Mouse (Mus musculus) liver, adult (tissue): ENCODE data around the gene Hrk.

ENCODE experiments used
- GATA4 ChIP-seq: IDR thresholded peaks from 2 replicates; pipeline ENCODE4 v1.6.1; 2014; ENCODE audit warnings: mild to moderate bottlenecking, low read length; ENCODE audit not compliant: insufficient replicate concordance

Gene Hrk

GRCm38 (mm10) chr5:118147264-118147663, 17.2 kb upstream of the Hrk start:
- TF ChIP-seq GATA4 = no peak

DNA sequence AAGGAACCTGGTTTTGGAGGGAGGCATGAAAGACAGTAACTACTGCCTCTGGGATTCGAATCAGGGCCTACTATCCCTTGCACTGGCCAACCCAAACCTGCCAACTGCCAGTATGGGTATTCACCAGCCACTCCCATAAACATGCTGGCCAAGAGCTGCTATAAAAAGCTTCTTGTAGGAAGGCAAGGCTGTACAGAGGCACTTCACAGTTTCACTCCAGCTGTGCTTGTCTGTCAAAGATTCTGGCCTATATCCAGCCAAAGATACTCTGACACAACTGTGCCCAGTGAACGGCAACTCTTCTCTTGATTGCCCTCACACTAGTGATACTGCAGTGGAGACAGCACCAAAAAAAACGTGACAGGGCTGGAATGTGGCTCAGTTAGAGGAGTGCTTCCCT, 14.7 kb upstream of the Hrk start:
- TF ChIP-seq GATA4 = no peak

GRCm38 (mm10) chr5:118154839-118155564, 9.4 kb upstream of the Hrk start, which contains the start of gene Fbxw8:
Fbxw8 (minus strand) TSS chr5:118155464.
- no peak for TF ChIP-seq GATA4

DNA sequence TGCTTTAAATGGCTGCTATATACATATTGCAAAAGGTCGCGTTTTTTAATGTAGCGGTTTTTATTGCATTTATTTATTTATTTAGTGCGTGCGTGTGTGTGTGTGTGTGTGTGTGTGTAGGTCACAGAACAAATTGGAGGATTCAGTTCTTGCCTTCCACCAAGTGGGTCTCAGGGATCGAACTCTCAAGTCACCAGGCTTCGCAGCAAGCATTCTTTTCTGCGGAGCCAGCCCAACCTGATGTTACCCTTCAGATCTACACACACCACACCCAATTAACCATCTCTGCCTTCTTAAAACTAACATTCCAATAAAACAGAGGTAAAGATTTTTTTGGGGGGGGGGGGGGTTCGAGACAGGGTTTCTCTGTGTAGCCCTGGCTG, 8.9 kb upstream of the Hrk start:
- TF ChIP-seq GATA4 = no peak

DNA sequence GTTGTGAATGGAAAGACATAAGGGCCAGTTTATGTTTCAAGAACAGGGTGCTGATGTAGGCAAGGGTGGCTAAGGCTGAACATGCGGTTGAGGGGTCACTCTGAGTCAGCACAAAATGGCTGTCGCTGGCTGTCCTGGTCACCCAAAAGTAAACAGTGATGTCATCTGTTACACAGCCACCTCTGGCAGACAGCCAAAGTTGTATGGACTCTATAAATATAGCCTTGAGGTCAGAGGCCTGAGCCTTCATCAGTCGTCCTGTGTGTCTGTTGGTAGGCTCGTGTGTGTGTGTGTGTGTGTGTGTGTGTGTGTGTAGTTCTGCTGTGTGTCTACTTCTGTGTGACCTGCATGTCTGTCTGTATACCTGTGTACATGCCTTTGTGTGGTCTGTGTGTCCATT, 7.5 kb upstream of the Hrk start:
- no peak for TF ChIP-seq GATA4

- no peak for TF ChIP-seq GATA4
Observed at GRCm38 (mm10) chr5:118160691-118161090, 3.8 kb upstream of the Hrk start.

DNA sequence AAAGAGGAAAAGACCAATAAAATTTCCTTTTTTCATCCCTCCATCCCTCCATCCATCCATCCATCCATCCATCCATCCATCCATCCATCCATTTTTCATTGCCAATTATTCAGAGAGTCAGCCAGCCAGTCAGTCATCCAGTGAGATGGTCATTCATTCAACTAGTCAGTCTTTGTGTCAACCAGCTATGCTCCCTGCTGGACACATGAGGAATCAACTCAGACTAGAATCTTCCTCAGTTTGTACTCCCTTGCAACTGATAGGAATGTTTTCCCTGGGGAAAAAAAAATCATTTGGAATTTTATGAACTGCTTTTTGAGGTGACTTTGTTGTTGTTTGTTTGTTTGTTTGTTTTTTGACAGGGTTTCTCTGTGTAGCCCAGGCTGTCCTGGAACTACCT, 1.0 kb downstream of the Hrk start:
- TF ChIP-seq GATA4 = no peak

DNA sequence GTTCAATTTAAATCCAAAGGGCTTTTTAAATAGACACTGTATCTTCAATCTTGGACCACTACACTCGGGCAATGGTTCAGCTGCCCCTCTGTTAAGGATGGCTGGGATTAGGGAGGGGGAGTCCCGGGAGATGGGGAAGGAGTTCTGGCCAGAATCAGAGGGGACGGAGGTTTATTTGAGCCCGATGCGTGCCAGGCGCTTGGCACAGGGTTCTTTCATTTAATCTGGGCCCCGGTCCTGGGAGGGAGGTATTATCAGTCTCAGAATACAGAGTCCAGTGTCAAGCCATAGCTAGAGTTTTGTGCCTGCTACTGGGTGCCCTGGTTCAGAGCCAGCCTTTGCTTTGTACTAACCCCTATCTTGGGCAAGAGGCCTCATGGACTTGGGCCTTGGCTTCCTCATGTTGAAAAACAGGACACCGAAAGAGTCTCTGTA, 3.1 kb downstream of the Hrk start:
- peak; percentile 69; the same call in 1 of the 2 replicates for TF ChIP-seq GATA4

- no peak for TF ChIP-seq GATA4
Observed at GRCm38 (mm10) chr5:118169222-118170221, 5.1 kb downstream of the Hrk start.

GRCm38 (mm10) chr5:118170888-118171529, 6.6 kb downstream of the Hrk start:
- no peak for TF ChIP-seq GATA4

- TF ChIP-seq GATA4 = no peak
Observed at GRCm38 (mm10) chr5:118171665-118172064, 7.2 kb downstream of the Hrk start.

DNA sequence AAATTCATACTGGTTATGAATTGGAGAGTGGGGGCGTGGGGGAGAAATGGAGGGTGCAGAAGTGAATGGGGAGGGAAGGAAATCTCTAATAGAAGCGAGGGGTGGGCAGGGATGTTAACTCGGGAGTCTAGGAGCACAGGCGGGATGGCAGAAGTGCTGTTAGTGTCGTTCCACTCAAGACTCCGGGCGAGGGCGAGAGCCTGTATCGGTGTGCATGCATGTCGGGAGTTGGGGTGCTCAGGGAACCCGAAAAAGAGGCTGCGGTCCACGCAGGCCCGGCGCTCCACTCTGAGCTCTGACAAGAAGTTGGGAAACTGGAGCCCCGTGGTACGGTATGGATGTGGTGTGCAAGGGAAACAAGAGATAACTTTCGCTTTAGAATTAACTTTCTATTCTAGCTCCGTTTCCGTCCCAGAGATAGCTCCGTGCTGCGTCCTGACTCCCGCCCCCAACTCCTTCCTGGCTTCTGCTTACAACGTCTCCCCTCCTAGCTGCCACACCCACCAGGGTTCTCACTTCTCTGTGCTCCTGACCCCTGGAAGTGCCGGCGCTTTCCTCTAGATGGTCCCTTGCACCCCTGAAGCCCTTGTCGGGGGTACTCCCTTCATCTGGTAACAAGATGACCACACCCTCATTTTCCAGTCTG, 7.8 kb downstream of the Hrk start:
- no peak for TF ChIP-seq GATA4

DNA sequence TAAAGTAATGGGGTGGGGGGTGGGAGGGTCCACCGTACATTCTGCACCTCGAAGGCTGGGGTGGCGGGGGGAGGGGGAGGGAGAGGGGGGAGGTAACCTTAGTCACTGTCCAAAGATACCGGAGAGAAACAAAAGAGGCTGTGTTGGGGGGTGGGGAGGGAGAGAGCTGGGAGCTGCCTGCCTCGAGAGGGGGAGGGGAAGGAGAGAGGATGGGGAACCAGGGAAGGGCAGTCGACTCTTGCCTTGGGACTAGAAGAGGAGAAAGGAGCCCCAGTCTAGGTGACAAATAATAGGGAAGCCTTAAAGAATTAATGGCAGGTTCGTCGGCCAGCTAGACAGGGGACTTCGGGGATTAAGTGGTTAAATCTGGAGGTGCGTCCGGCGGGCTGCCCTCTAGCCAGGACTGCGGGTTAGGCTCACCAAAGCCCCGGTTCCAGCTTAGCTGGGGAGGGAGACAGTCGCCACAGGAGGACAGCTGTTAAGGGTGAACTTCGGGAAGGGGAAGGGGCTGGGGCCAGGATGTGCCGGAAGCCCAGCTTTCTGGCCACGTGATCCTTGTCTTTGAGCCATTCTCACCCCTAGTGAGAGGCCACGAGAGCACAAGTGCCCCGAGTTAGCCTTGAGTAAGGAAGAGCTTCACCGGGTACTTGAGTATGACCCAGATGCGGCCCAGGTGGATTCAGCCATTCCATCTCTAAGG, 10.0 kb downstream of the Hrk start:
- no peak for TF ChIP-seq GATA4

GRCm38 (mm10) chr5:118175137-118175536, 10.7 kb downstream of the Hrk start:
- TF ChIP-seq GATA4 = no peak

DNA sequence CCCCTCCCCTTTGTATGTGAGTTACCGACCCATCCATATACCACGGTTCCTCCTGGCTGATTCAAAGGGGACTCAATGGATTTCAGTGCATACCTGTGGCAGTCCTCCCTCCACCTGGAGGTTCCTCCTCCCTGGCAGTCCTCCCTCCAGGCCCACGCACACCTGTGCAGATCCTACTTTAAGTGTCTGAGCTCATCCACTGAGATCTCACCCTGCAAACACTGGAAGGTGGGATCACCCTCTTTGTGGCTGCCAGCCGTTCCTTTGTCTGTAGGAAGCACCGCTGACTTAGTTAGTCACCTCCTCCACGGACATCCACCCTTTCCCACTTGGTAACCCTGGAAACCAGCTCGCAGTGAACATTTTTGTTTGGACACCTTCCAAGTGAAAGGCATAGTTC, 13.2 kb downstream of the Hrk start:
- no peak for TF ChIP-seq GATA4
